Mouse (Mus musculus) thymus, postnatal 10 days (tissue): ENCODE measurements around the gene Tprkb.
A peak's percentile ranks its signal among the peaks of the same experiment; 100 is the strongest.
"Not testable (repeated sequence)": the region's sequence is repeated elsewhere in the genome, so short reads cannot be mapped to it uniquely, and the experiment has no call there.

Experiments
- DNase-seq, 2 experiments: peaks; one replicate each; pipeline ENCODE4 v3.0.0; 2021; ENCODE audit warnings: low spot score in 2 of 2

Gene Tprkb

GRCm38 (mm10) chr6:85911587-85911986, at the start of gene Tprkb:
Tprkb (plus strand) TSS chr6:85911865.
- DNase-seq = no peak

GRCm38 (mm10) chr6:85862565-85862964, 49.1 kb upstream of the Tprkb start:
- DNase-seq = no peak

GRCm38 (mm10) chr6:85863136-85863535, 48.5 kb upstream of the Tprkb start:
- DNase-seq = no peak

- no peak for DNase-seq
Observed at GRCm38 (mm10) chr6:85863840-85864239, 47.8 kb upstream of the Tprkb start.

- DNase-seq = not testable (repeated sequence)
Observed at GRCm38 (mm10) chr6:85864900-85865639, 46.6 kb upstream of the Tprkb start.

- DNase-seq = not testable (repeated sequence)
Observed at GRCm38 (mm10) chr6:85866166-85866565, 45.5 kb upstream of the Tprkb start.

- DNase-seq = not testable (repeated sequence)
Observed at GRCm38 (mm10) chr6:85866995-85867394, 44.7 kb upstream of the Tprkb start.

- DNase-seq = no peak
Observed at GRCm38 (mm10) chr6:85867726-85868690, 43.7 kb upstream of the Tprkb start.

- not testable (repeated sequence) for DNase-seq
Observed at GRCm38 (mm10) chr6:85869006-85869405, 42.7 kb upstream of the Tprkb start, which contains the start of gene Nat8f2. Nat8f2 (minus strand) TSS chr6:85869158.

GRCm38 (mm10) chr6:85883246-85883645, 28.4 kb upstream of the Tprkb start:
- DNase-seq = not testable (repeated sequence)

GRCm38 (mm10) chr6:85884311-85884710, 27.4 kb upstream of the Tprkb start:
- DNase-seq = no peak

- no peak for DNase-seq
Observed at GRCm38 (mm10) chr6:85888961-85889360, 22.7 kb upstream of the Tprkb start.

GRCm38 (mm10) chr6:85895061-85895648, 16.5 kb upstream of the Tprkb start:
- not testable (repeated sequence) for DNase-seq

GRCm38 (mm10) chr6:85898596-85899475, 12.8 kb upstream of the Tprkb start:
- DNase-seq = not testable (repeated sequence)

GRCm38 (mm10) chr6:85902303-85902702, 9.4 kb upstream of the Tprkb start:
- DNase-seq = no peak

- peak; percentile 80 to 87 for DNase-seq
Observed at GRCm38 (mm10) chr6:85904642-85905061, 7.0 kb upstream of the Tprkb start, which contains the start of gene Nat8f4. Nat8f4 (minus strand) TSS chr6:85904884.

GRCm38 (mm10) chr6:85906911-85907351, 4.7 kb upstream of the Tprkb start:
- DNase-seq = not testable (repeated sequence)

- no peak for DNase-seq
Observed at GRCm38 (mm10) chr6:85908341-85908740, 3.3 kb upstream of the Tprkb start.

- no peak for DNase-seq
Observed at GRCm38 (mm10) chr6:85909704-85910103, 2.0 kb upstream of the Tprkb start.

- DNase-seq = peak in 1 of 2 experiments; percentile 14
Observed at GRCm38 (mm10) chr6:85915141-85915538, 3.5 kb downstream of the Tprkb start.
